Mouse (Mus musculus): Measurements from ENCODE around the gene Zfp334. TPM values are rescaled to one million over a fixed set of nuclear protein-coding genes. Genes with fewer than 3 reads are reported as not detected.

Zfp334 gene
- polyA plus RNA-seq, 1 experiment from 2014 or later = 6.8 TPM

DNA sequence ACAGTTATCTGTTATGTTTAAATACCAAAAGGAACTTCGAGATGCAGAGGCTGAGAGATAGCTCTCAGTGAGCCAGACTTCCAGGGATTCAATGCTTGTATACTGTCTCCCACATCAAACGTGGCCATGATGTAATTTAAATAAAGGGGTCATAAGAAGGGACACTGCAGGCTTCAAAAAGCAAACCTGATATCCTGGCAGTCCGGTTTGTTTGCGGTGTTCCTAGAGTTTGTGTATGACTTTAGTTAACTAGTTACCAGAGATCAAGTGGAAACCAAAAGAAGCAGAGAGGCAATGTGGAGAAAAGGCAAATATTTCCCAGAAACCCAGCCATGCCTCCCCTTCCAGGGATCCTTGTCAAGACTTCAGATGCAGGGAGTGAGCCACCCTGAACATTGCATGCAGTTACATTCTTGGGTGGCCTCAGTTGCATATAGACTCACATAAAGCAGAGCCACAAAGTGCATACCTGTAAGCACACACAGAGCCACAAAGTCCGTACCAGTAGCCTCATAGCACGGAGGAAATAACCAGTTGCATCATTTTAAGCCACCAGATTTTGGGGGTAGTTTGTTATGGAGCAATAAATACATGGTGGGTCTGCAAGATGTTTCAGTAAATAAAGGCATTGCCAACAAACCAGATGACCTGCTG lies 1.4 kb upstream of the Zfp334 start:
- Histone ChIP-seq H3K4me1 (ENCODE audit: control insufficient read depth, insufficient read depth, low read depth, low read length) (peaks cover 7% of the 10 kb centered on the region), H3K9me3 (ENCODE audit: control insufficient read depth, low read length) (no peaks in the 10 kb centered on the region), H3K27me3 (replicated peaks; ENCODE audit: control insufficient read depth, insufficient read depth, low read length) (no peaks in the 10 kb centered on the region), H3K4me3 (ENCODE audit: low read length) (no peak overlapping the region), H3K4me2 (ENCODE audit: low read length) (no peak overlapping the region), H3K36me3 (ENCODE audit: control insufficient read depth, insufficient read depth, low read length) (peaks cover 12% of the 10 kb centered on the region), H3K9ac (ENCODE audit: low read depth, low read length) (no peak overlapping the region), H3K27ac (ENCODE audit: low read depth, low read length) (no peak overlapping the region)
- no peak for ATAC-seq
- 86% methylated on average over 6 of the region's 6 CpGs for WGBS

DNA sequence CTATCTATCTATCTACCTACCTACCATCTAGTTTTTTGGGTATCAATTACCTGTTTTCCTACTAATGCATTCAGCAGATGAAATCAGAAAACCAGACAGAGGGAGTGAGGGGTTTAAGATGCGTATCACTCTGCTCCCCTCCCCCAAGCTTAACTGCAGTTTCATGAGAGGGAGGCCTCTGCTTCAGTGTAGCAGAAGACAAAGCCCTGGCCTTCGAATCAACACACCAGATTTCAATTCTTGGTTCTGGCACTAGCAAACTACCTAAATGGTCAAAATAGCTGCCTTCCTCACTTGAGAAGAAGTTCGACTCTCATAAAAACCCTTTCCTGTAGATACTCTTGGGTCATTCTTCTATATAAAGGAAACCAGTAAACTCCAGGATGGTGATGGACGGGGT lies 689 bp downstream of the Zfp334 start:
- Histone ChIP-seq H3K4me2 (ENCODE audit: low read length) (peak overlapping the region; percentile 76), H3K4me1 (ENCODE audit: control insufficient read depth, insufficient read depth, low read depth, low read length) (peaks cover 7% of the 10 kb centered on the region), H3K27me3 (replicated peaks; ENCODE audit: control insufficient read depth, insufficient read depth, low read length) (no peaks in the 10 kb centered on the region), H3K27ac (ENCODE audit: low read depth, low read length) (peak overlapping the region; percentile 85), H3K9ac (ENCODE audit: low read depth, low read length) (peak overlapping the region; percentile 94), H3K4me3 (ENCODE audit: low read length) (peak overlapping the region; percentile 81), H3K9me3 (ENCODE audit: control insufficient read depth, low read length) (no peaks in the 10 kb centered on the region), H3K36me3 (ENCODE audit: control insufficient read depth, insufficient read depth, low read length) (peaks cover 30% of the 10 kb centered on the region)
- 5% methylated on average over 4 of the region's 4 CpGs for WGBS
- no peak for ATAC-seq

DNA sequence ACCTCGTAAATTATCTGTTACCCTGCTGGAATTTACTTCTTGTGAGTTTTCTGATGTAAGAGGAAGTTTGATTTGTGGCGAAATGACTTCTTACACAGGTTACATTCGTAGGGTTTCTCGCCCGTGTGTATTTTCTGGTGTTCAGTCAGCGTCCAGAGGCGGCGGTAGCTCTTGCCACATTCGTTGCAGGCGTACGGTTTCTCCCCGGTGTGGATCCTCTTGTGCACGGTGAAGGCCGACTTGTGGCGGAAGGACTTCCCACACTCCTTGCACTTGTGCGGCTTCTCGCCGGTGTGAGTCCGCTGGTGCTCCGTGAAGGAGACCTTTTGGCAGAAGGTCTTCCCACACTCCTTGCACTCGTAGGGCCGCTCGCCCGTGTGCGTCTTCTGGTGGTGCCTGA lies 8.0 kb downstream of the Zfp334 start:
- WGBS = 97% methylated on average over 25 of the region's 25 CpGs
- no peak overlapping the region for H3K9ac ChIP-seq (ENCODE audit: low read depth, low read length)
- no peaks in the 10 kb centered on the region for H3K27me3 ChIP-seq (replicated peaks; ENCODE audit: control insufficient read depth, insufficient read depth, low read length)
- no peak overlapping the region for H3K27ac ChIP-seq (ENCODE audit: low read depth, low read length)
- H3K4me2 ChIP-seq (ENCODE audit: low read length) = no peak overlapping the region
- H3K4me1 ChIP-seq (ENCODE audit: control insufficient read depth, insufficient read depth, low read depth, low read length) = no peaks in the 10 kb centered on the region
- H3K36me3 ChIP-seq (ENCODE audit: control insufficient read depth, insufficient read depth, low read length) = peaks cover 57% of the 10 kb centered on the region
- H3K4me3 ChIP-seq (ENCODE audit: low read length) = no peak overlapping the region
- ATAC-seq = no peak
- H3K9me3 ChIP-seq (ENCODE audit: control insufficient read depth, low read length) = peaks cover 15% of the 10 kb centered on the region

DNA sequence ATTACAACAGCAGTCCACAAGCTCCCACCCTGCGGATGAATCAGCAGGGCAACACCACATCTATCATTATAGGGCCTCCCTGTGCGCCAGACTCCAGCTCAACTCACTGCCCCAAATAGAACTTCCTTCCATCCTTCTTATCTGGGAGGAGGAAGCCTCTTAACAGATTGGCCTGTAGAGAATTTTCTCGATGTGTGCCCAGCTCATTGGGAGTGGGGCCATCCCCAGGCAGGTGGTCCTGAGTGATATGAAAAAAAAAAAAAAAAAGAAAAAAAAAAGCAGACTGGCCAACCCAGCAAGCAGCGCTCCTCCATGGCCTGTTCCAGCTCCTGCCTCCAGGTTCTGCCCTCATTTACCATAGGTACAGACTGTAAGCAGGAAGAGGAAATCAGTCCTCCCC lies 12.1 kb downstream of the Zfp334 start:
- H3K4me3 ChIP-seq (ENCODE audit: low read length) = no peak overlapping the region
- WGBS = 73% methylated on average over 4 of the region's 4 CpGs
- no peak for ATAC-seq

DNA sequence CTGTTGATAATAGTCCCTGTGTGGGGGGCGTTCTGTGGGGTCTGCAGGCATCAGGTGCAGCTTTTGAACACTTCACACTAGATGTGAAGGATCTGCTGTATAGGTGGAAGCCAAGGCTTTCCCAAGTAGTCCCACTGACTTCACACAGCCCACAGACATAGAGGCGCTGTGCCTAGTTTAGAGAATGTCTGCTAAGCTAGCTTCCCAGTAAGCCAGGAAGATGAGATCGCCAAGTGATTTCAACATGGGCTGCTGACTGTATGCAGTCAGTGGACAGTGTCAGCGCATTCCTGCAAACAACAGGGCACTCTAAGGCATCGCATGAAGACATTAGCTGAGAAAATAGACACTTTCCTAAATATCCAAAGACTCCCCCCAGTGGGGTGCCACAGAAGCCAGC lies 12.6 kb downstream of the Zfp334 start:
- Histone ChIP-seq H3K4me3 (ENCODE audit: low read length) (no peak overlapping the region), H3K27me3 (replicated peaks; ENCODE audit: control insufficient read depth, insufficient read depth, low read length) (no peaks in the 10 kb centered on the region), H3K36me3 (ENCODE audit: control insufficient read depth, insufficient read depth, low read length) (peaks cover 22% of the 10 kb centered on the region), H3K9ac (ENCODE audit: low read depth, low read length) (no peak overlapping the region), H3K4me2 (ENCODE audit: low read length) (no peak overlapping the region), H3K9me3 (ENCODE audit: control insufficient read depth, low read length) (peaks cover 5% of the 10 kb centered on the region), H3K4me1 (ENCODE audit: control insufficient read depth, insufficient read depth, low read depth, low read length) (no peaks in the 10 kb centered on the region), H3K27ac (ENCODE audit: low read depth, low read length) (no peak overlapping the region)
- no peak for ATAC-seq
- WGBS = 67% methylated on average over 5 of the region's 5 CpGs

More for the DNA sequence above, 12.1 kb downstream of the Zfp334 start:
- H3K9ac ChIP-seq (ENCODE audit: low read depth, low read length) = no peak overlapping the region
- H3K4me2 ChIP-seq (ENCODE audit: low read length) = no peak overlapping the region
- no peaks in the 10 kb centered on the region for H3K27me3 ChIP-seq (replicated peaks; ENCODE audit: control insufficient read depth, insufficient read depth, low read length)
- no peak overlapping the region for H3K27ac ChIP-seq (ENCODE audit: low read depth, low read length)
- no peaks in the 10 kb centered on the region for H3K4me1 ChIP-seq (ENCODE audit: control insufficient read depth, insufficient read depth, low read depth, low read length)
- H3K9me3 ChIP-seq (ENCODE audit: control insufficient read depth, low read length) = peaks cover 10% of the 10 kb centered on the region
- H3K36me3 ChIP-seq (ENCODE audit: control insufficient read depth, insufficient read depth, low read length) = peaks cover 28% of the 10 kb centered on the region

DNA sequence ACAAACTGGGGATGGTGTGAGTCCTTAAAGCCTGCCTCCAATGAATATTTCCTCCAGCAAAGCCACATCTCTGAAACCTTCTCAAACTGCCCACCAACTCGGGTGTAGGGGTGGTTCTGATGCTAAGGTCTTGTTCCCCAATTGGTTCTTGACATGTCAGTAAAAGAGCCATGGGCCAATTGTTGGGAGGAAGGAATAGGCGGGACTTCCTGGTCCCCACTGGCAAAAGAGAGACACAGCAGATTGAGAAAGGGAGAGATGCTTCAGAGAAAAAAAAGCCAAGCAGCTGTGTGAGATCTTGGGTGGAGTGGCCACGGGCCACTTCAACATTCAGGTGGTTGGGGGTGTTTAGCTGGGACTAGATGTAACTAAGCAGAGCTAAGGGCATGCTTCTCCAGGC lies 17.0 kb downstream of the Zfp334 start:
- no peaks in the 10 kb centered on the region for H3K27me3 ChIP-seq (replicated peaks; ENCODE audit: control insufficient read depth, insufficient read depth, low read length)
- H3K4me1 ChIP-seq (ENCODE audit: control insufficient read depth, insufficient read depth, low read depth, low read length) = peaks cover 5% of the 10 kb centered on the region
- no peak overlapping the region for H3K4me3 ChIP-seq (ENCODE audit: low read length)
- no peak for ATAC-seq
- H3K4me2 ChIP-seq (ENCODE audit: low read length) = peak overlapping the region; percentile 34
- no peaks in the 10 kb centered on the region for H3K9me3 ChIP-seq (ENCODE audit: control insufficient read depth, low read length)
- no peak overlapping the region for H3K9ac ChIP-seq (ENCODE audit: low read depth, low read length)
- WGBS = 29% methylated on average over 3 of the region's 3 CpGs
- H3K36me3 ChIP-seq (ENCODE audit: control insufficient read depth, insufficient read depth, low read length) = peaks cover 6% of the 10 kb centered on the region; the same call in 1 of the 2 replicates
- H3K27ac ChIP-seq (ENCODE audit: low read depth, low read length) = no peak overlapping the region

DNA sequence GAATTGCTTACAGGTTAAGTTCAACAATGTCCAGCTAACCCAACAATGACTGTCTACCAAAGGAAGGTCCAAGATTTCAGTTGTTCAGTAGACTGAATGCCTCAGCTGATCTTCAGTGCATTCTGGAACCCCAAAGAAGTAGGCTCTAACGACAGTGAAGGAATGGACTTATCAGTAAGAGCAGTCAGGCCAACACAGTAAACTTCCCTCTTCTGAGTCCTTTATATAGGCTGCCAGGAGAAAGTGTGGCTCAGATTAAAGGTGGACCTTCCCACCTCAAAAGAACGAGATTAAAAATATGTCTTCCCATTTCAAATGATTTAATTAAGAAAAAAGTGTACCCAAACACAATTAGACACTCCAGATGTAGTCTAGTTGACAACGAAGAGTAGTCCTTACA lies 17.7 kb downstream of the Zfp334 start:
- 85% methylated on average over 3 of the region's 3 CpGs for WGBS
- no peaks in the 10 kb centered on the region for H3K27me3 ChIP-seq (replicated peaks; ENCODE audit: control insufficient read depth, insufficient read depth, low read length)
- no peak for ATAC-seq

DNA sequence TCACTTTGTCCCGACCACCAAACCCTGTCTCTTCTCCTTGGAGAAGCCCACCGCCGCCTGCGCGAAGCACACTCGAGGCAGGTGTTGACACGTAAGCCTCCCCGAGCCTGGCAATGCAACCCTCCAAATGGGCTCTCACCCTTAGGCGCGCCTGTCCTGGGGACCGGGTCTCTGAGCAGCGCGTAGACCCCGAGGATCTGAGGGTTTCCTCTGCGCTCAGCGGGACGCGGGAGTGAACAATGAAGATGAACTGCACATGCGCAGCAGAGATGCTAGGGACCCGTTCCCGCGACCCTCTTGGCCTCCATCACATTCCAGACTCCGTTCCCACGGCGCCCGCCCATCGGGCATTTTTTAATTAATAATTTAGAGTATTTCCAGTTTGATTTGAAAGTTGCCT lies 19.6 kb downstream of the Zfp334 start, which contains the start of gene Zfp663:
Zfp663 (minus strand) TSS at position 234 of the 400 bp plus-strand sequence.
- Histone ChIP-seq H3K4me1 (ENCODE audit: control insufficient read depth, insufficient read depth, low read depth, low read length) (peaks cover 5% of the 10 kb centered on the region), H3K27ac (ENCODE audit: low read depth, low read length) (peak within 1 kb of the TSS; percentile 76), H3K36me3 (ENCODE audit: control insufficient read depth, insufficient read depth, low read length) (no peaks in the 10 kb centered on the region), H3K4me2 (ENCODE audit: low read length) (peak within 1 kb of the TSS; percentile 86), H3K4me3 (ENCODE audit: low read length) (peak within 1 kb of the TSS; percentile 50), H3K9ac (ENCODE audit: low read depth, low read length) (peak within 1 kb of the TSS; percentile 76), H3K9me3 (ENCODE audit: control insufficient read depth, low read length) (no peaks in the 10 kb centered on the region), H3K27me3 (replicated peaks; ENCODE audit: control insufficient read depth, insufficient read depth, low read length) (no peaks in the 10 kb centered on the region)
- WGBS = 0% methylated on average over 27 of the region's 27 CpGs
- ATAC-seq = peak; percentile 41

More for the DNA sequence above, 17.7 kb downstream of the Zfp334 start:
- H3K27ac ChIP-seq (ENCODE audit: low read depth, low read length) = no peak overlapping the region
- no peaks in the 10 kb centered on the region for H3K9me3 ChIP-seq (ENCODE audit: control insufficient read depth, low read length)
- H3K4me3 ChIP-seq (ENCODE audit: low read length) = no peak overlapping the region
- peaks cover 5% of the 10 kb centered on the region for H3K4me1 ChIP-seq (ENCODE audit: control insufficient read depth, insufficient read depth, low read depth, low read length)
- H3K4me2 ChIP-seq (ENCODE audit: low read length) = no peak overlapping the region
- no peak overlapping the region for H3K9ac ChIP-seq (ENCODE audit: low read depth, low read length)
- H3K36me3 ChIP-seq (ENCODE audit: control insufficient read depth, insufficient read depth, low read length) = peaks cover 6% of the 10 kb centered on the region; the same call in 1 of the 2 replicates

DNA sequence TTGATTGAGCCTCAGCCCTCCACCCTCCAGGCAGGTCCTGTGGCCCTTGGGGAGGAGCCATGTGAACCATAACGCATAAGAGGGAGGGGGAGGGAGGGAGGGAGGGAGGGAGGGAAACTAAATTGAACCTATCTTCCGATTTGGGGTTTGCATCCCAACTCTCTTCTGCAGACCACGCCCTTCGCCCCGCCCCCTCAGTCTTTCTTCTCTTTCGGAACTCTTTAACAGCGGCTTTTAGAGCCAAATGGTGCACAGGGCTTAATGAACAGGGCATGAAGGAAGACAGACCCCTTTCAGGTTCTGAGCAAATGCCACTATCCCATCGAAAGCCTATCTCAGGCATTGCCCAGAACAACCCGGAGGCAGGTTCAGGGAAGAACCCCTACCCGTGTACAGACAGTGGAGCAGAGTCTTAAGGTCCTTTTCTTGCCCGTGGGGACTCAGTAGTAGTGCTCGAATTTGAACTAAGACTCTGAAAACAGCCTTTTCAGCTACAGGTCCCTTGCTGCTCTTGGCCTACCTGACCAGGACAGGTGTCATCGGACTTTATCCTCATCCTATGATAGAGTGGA lies 20.1 kb downstream of the Zfp334 start:
- WGBS = 3% methylated on average over 13 of the region's 13 CpGs
- Histone ChIP-seq H3K27me3 (replicated peaks; ENCODE audit: control insufficient read depth, insufficient read depth, low read length) (no peaks in the 10 kb centered on the region), H3K27ac (ENCODE audit: low read depth, low read length) (peak overlapping the region; percentile 76), H3K4me2 (ENCODE audit: low read length) (peak overlapping the region; percentile 86), H3K4me3 (ENCODE audit: low read length) (peak overlapping the region; percentile 50), H3K9me3 (ENCODE audit: control insufficient read depth, low read length) (no peaks in the 10 kb centered on the region), H3K4me1 (ENCODE audit: control insufficient read depth, insufficient read depth, low read depth, low read length) (peaks cover 5% of the 10 kb centered on the region), H3K36me3 (ENCODE audit: control insufficient read depth, insufficient read depth, low read length) (no peaks in the 10 kb centered on the region), H3K9ac (ENCODE audit: low read depth, low read length) (peak overlapping the region; percentile 76)
- 0 out of 2 replicates have a peak, but pooled peaks have one; percentile 5 for ATAC-seq

Data from hindbrain, embryonic 16.5 days (tissue).